Mouse (Mus musculus) lung, postnatal 0 days (tissue): ENCODE measurements around the gene Ulk3. TPM values are rescaled to one million over a fixed set of nuclear protein-coding genes. Genes with fewer than 3 reads are reported as not detected.

ENCODE experiments used
- ATAC-seq: fragments of 200-750 bp; cut with Nextera tagmentation; 2 replicates; pipeline ENCODE4 v1.8.0; 2017; ENCODE audit warnings: moderate library complexity
- DNase-seq: peaks from one replicate; pipeline ENCODE4 v3.0.0-alpha.2; 2016; ENCODE audit warnings: low spot score
- H3K27ac ChIP-seq: fragments of 300-500 bp; sonication (generic); 2 replicates; pipeline ENCODE4 v1.5.1; 2014; ENCODE audit warnings: antibody characterized with exemption, mild to moderate bottlenecking, low read length, mixed read lengths
- H3K27me3 ChIP-seq: fragments of 300-500 bp; sonication (generic); replicated peaks from 2 replicates; pipeline ENCODE4 v1.6.1; 2014; ENCODE audit warnings: low read length, mixed read lengths; ENCODE audit not compliant: insufficient read depth
- H3K36me3 ChIP-seq: fragments of 300-500 bp; sonication (generic); 2 replicates; pipeline ENCODE4 v1.6.1; 2014; ENCODE audit warnings: low read length, mixed read lengths; ENCODE audit not compliant: insufficient read depth
- H3K4me1 ChIP-seq: fragments of 300-500 bp; sonication (generic); 2 replicates; pipeline ENCODE4 v1.6.1; 2014; ENCODE audit warnings: antibody characterized with exemption, low read depth, low read length, mixed read lengths; ENCODE audit not compliant: insufficient read depth
- H3K4me2 ChIP-seq: fragments of 300-500 bp; sonication (generic); replicated peaks from 2 replicates; pipeline ENCODE4 v1.6.1; 2014; ENCODE audit warnings: low read depth, mild to moderate bottlenecking, low read length, moderate library complexity, mixed read lengths
- H3K4me3 ChIP-seq: fragments of 300-500 bp; sonication (generic); 2 replicates; pipeline ENCODE4 v1.5.1; 2014; ENCODE audit warnings: low read depth, low read length
- H3K9ac ChIP-seq: fragments of 300-500 bp; sonication (generic); replicated peaks from 2 replicates; pipeline ENCODE4 v1.6.1; 2014; ENCODE audit warnings: low read depth, mild to moderate bottlenecking
- H3K9me3 ChIP-seq: fragments of 300-500 bp; sonication (generic); 2 replicates; pipeline ENCODE4 v1.6.1; 2016; ENCODE audit warnings: low read length, mixed read lengths
- CTCF ChIP-seq: IDR thresholded peaks from 2 replicates; pipeline ENCODE4 v1.5.1; 2016; ENCODE audit warnings: antibody characterized with exemption, mild to moderate bottlenecking
- EP300 ChIP-seq: IDR thresholded peaks from 2 replicates; pipeline ENCODE4 v1.6.1; 2016; ENCODE audit warnings: antibody characterized with exemption, mild to moderate bottlenecking, control low read depth
- WGBS: fragments of 180-500 bp; shearing (Covaris S2); extraction: QIAGEN DNeasy Blood & Tissue Kit; methylation state at CpG from one replicate; pipeline ENCODE4 v1.1.7; 2014; 5-methylcytosine and 5-hydroxymethylcytosine counted together
- polyA plus RNA-seq: library from polyadenylated mRNA; unstranded; fragments of >200 nt; fragmentation: Nextera tagmentation; extraction: Ambion mirVana; gene quantifications from 2 replicates; pipeline ENCODE4 v1.2.1, GENCODE M21; 2015

The Ulk3 gene
- 7.3 and 7.8 TPM in 2 replicates for polyA plus RNA-seq

GRCm38 (mm10) chr9:57589224-57590126 lies at the start of gene Ulk3:
Ulk3 (plus strand) TSS chr9:57589452.
- H3K27ac ChIP-seq, result peak within 1 kb of the TSS; percentile 86
- H3K4me3 ChIP-seq, result peak within 1 kb of the TSS; percentile 77
- H3K9ac ChIP-seq, result peak within 1 kb of the TSS; percentile 71
- no peaks in the 10 kb centered on the region for H3K9me3 ChIP-seq
- peaks cover 5% of the 10 kb centered on the region; the same call in 1 of the 2 replicates for H3K4me1 ChIP-seq
- DNase-seq (peak; percentile 89), ATAC-seq (peak; percentile 92)
- no peaks in the 10 kb centered on the region for H3K27me3 ChIP-seq
- no peak for TF ChIP-seq EP300
- TF ChIP-seq CTCF, result peak; percentile 57
- under 1% methylated on average over 51 of the region's 58 CpGs for WGBS
- H3K36me3 ChIP-seq, result peaks cover 6% of the 10 kb centered on the region
- peak within 1 kb of the TSS; percentile 96 for H3K4me2 ChIP-seq

GRCm38 (mm10) chr9:57539550-57539949 lies 49.7 kb upstream of the Ulk3 start:
- no peak for DNase-seq
- TF ChIP-seq EP300 (no peak), CTCF (no peak)

GRCm38 (mm10) chr9:57541312-57541711 lies 47.9 kb upstream of the Ulk3 start:
- no peaks in the 10 kb centered on the region for H3K9me3 ChIP-seq
- DNase-seq (peak; percentile 75), ATAC-seq (no peak)
- H3K4me2 ChIP-seq, result no peak overlapping the region
- WGBS, result 0% methylated on average over 1 of the region's 1 CpGs
- no peak overlapping the region for H3K4me3 ChIP-seq
- 0 out of 2 replicates have a peak, but pooled peaks cover 8% of the 10 kb centered on the region for H3K36me3 ChIP-seq
- no peak overlapping the region for H3K27ac ChIP-seq
- no peaks in the 10 kb centered on the region for H3K4me1 ChIP-seq
- no peaks in the 10 kb centered on the region for H3K27me3 ChIP-seq
- peak; percentile 77 for TF ChIP-seq CTCF
- TF ChIP-seq EP300, result no peak
- no peak overlapping the region for H3K9ac ChIP-seq

More at GRCm38 (mm10) chr9:57539550-57539949, 49.7 kb upstream of the Ulk3 start:
- Histone ChIP-seq H3K9me3 (no peaks in the 10 kb centered on the region), H3K27me3 (no peaks in the 10 kb centered on the region), H3K4me3 (no peak overlapping the region), H3K4me1 (no peaks in the 10 kb centered on the region), H3K27ac (no peak overlapping the region), H3K4me2 (no peak overlapping the region), H3K9ac (no peak overlapping the region), H3K36me3 (0 out of 2 replicates have a peak, but pooled peaks cover 2% of the 10 kb centered on the region)
- 84% methylated on average over 2 of the region's 2 CpGs for WGBS
- no peak for ATAC-seq

GRCm38 (mm10) chr9:57543951-57544350 lies 45.3 kb upstream of the Ulk3 start:
- 76% methylated on average over 3 of the region's 3 CpGs for WGBS
- Histone ChIP-seq H3K27ac (no peak overlapping the region), H3K4me3 (no peak overlapping the region), H3K4me1 (no peaks in the 10 kb centered on the region), H3K36me3 (0 out of 2 replicates have a peak, but pooled peaks cover 12% of the 10 kb centered on the region), H3K9me3 (no peaks in the 10 kb centered on the region), H3K27me3 (no peaks in the 10 kb centered on the region), H3K9ac (no peak overlapping the region), H3K4me2 (no peak overlapping the region)
- TF ChIP-seq EP300 (no peak), CTCF (no peak)
- DNase-seq, result no peak
- no peak for ATAC-seq

GRCm38 (mm10) chr9:57547287-57547686 lies 42.0 kb upstream of the Ulk3 start:
- Histone ChIP-seq H3K9ac (no peak overlapping the region), H3K27me3 (no peaks in the 10 kb centered on the region), H3K36me3 (0 out of 2 replicates have a peak, but pooled peaks cover 13% of the 10 kb centered on the region), H3K27ac (no peak overlapping the region), H3K4me1 (peaks cover 4% of the 10 kb centered on the region; the same call in 1 of the 2 replicates), H3K9me3 (no peaks in the 10 kb centered on the region), H3K4me3 (no peak overlapping the region), H3K4me2 (no peak overlapping the region)
- TF ChIP-seq EP300 (no peak), CTCF (no peak)
- 63% methylated on average over 5 of the region's 5 CpGs for WGBS
- ATAC-seq (no peak), DNase-seq (peak; percentile 26)

- H3K9ac ChIP-seq, result no peak overlapping the region
- H3K4me1 ChIP-seq, result peaks cover 4% of the 10 kb centered on the region; the same call in 1 of the 2 replicates
- H3K4me3 ChIP-seq, result no peak overlapping the region
- no peaks in the 10 kb centered on the region for H3K9me3 ChIP-seq
- 0 out of 2 replicates have a peak, but pooled peaks cover 13% of the 10 kb centered on the region for H3K36me3 ChIP-seq
- TF ChIP-seq CTCF (no peak), EP300 (no peak)
- H3K27ac ChIP-seq, result no peak overlapping the region
- no peak overlapping the region for H3K4me2 ChIP-seq
- DNase-seq (no peak), ATAC-seq (no peak)
- no peaks in the 10 kb centered on the region for H3K27me3 ChIP-seq
- WGBS, result 80% methylated on average over 11 of the region's 11 CpGs
Observed at GRCm38 (mm10) chr9:57547869-57548268, 41.4 kb upstream of the Ulk3 start.
